Mouse (Mus musculus): ENCODE results near the gene Med29.

GRCm38 (mm10) chr7:28419416-28419815, 26.9 kb upstream of the Med29 start:
- no peak for TF ChIP-seq POLR2AphosphoS5 (IDR thresholded peaks at IDR 0.05; ENCODE audit: borderline replicate concordance, low read depth, low read length)
- TF ChIP-seq CTCF (IDR thresholded peaks at IDR 0.05 in 2 of 3, conservative IDR thresholded peaks at IDR 0.05 in 1 of 3; ENCODE audit: control insufficient read depth in 1 of 3, insufficient read depth in 1 of 3, low read depth in 2 of 3, low read length in 3 of 3, poor library complexity in 1 of 3, severe bottlenecking in 1 of 3): no peak
- TF ChIP-seq UBTF (IDR thresholded peaks at IDR 0.05; ENCODE audit: borderline replicate concordance, insufficient read depth, low read depth, low read length): no peak
- no peak for TF ChIP-seq ZMIZ1 (IDR thresholded peaks at IDR 0.05; ENCODE audit: low read depth, low read length)
- no peak for TF ChIP-seq ZKSCAN1 (IDR thresholded peaks at IDR 0.05; ENCODE audit: low read depth, low read length)
- TF ChIP-seq TCF12 (IDR thresholded peaks at IDR 0.05; ENCODE audit: low read depth, low read length): no peak
- no peak for TF ChIP-seq KAT2A (conservative IDR thresholded peaks at IDR 0.05; ENCODE audit: low read depth, low read length)
- TF ChIP-seq POLR2A (IDR thresholded peaks at IDR 0.05; ENCODE audit: control insufficient read depth in 1 of 2, insufficient read depth in 1 of 2, low read depth in 1 of 2, low read length in 2 of 2, poor library complexity in 1 of 2): no peak
